Mouse (Mus musculus) neural tube, embryonic 12.5 days (tissue): ENCODE data around the gene Tmem132b. TPM values are rescaled to one million over a fixed set of nuclear protein-coding genes. Genes with fewer than 3 reads are reported as not detected.
A peak's percentile ranks its signal among the peaks of the same experiment; 100 is the strongest.

ENCODE experiments used
- ATAC-seq: fragments of 200-750 bp; cut with Nextera tagmentation; 2 replicates; pipeline ENCODE4 v1.8.0; 2017; ENCODE audit warnings: low read depth, mild to moderate bottlenecking, moderate TSS enrichment, moderate library complexity; ENCODE audit not compliant: low FRiP score
- H3K27ac ChIP-seq: fragments of 300-500 bp; sonication (generic); 2 replicates; pipeline ENCODE4 v1.5.1; 2016
- H3K27me3 ChIP-seq: fragments of 300-500 bp; sonication (generic); replicated peaks from 2 replicates; pipeline ENCODE4 v1.6.1; 2016; ENCODE audit warnings: mild to moderate bottlenecking
- H3K36me3 ChIP-seq: fragments of 300-500 bp; sonication (generic); 2 replicates; pipeline ENCODE4 v1.6.1; 2016; ENCODE audit warnings: mild to moderate bottlenecking
- H3K4me1 ChIP-seq: fragments of 300-500 bp; sonication (generic); 2 replicates; pipeline ENCODE4 v1.6.1; 2016
- H3K4me2 ChIP-seq: fragments of 300-500 bp; sonication (generic); replicated peaks from 2 replicates; pipeline ENCODE4 v1.6.1; 2016; ENCODE audit warnings: mild to moderate bottlenecking
- H3K4me3 ChIP-seq: fragments of 300-500 bp; sonication (generic); 2 replicates; pipeline ENCODE4 v1.5.1; 2016
- H3K9ac ChIP-seq: fragments of 300-500 bp; sonication (generic); 2 replicates; pipeline ENCODE4 v1.6.1; 2016; ENCODE audit warnings: mild to moderate bottlenecking
- H3K9me3 ChIP-seq: fragments of 300-500 bp; sonication (generic); 2 replicates; pipeline ENCODE4 v1.6.1; 2016; ENCODE audit warnings: mild to moderate bottlenecking
- WGBS: fragments of 180-500 bp; shearing (Covaris S2); methylation state at CpG from one replicate; pipeline ENCODE4 v1.1.7; 2016; 5-methylcytosine and 5-hydroxymethylcytosine counted together
- polyA plus RNA-seq: library from polyadenylated mRNA; unstranded; fragments of >200 nt; fragmentation: Nextera tagmentation; extraction: Ambion mirVana; gene quantifications from 2 replicates; pipeline ENCODE4 v1.2.1, GENCODE M21; 2016

Tmem132b gene
- polyA plus RNA-seq, 1 experiment from 2014 or later: 3.1 TPM

DNA sequence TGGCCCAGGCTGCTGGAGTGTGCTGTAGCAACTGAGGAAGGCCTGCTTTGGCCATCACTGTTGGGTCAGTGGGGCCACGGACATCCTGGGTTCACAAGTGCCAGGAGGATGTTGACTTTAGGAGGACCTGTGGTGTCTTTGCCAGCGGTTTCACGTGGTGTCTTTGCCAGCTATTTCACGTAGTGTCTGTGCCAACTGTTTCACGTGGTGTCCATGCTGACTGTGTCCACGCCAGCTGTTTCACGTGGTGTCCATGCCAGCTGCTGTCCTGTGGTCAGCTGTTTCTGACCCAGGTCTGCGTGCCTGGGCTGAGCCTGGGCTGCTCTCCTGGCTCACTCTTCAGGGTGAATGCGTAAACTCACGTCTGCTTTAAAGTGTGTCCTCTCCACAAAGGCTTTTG lies 35.9 kb upstream of the Tmem132b start:
- WGBS: 89% methylated on average over 10 of the region's 10 CpGs
- no peak for ATAC-seq

DNA sequence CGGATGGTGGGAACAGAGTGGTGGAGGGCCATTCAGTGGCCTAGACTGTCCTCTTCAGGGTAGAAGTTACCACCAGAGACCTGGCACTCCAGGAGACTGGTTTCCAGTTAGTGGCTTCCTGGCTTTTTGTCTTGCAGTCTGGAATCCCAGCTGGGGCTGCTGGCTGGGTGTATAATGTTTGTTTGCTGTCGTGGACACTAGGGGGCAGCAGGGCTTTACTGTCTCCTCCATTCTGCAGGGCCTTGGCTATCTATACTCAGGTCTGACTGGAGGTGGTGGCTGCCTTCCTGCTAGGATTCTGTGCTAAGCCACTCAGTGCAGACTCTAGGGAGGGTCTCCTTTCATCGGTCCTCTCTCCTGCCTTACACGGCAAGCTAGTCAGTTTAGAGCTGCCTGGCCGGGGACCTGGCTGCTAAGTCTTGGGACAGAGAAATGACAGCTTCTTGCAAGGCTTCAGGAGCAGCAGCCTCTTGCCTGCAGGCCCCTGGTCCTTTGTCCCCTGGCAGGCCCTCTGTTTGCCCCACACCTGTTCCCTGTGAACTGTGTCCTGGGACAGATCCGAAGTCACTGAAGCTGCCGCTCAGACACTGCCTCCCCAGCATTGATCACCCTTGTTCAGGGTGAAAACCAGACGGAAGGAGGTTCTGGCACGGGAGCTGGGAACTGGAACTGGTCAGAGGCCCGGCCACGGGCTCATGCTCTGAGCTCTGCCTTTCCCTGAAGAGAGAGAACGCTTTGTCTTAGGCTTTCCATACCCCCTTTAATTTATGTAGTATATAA lies 33.6 kb upstream of the Tmem132b start:
- Histone ChIP-seq H3K27me3 (no peaks in the 10 kb centered on the region), H3K4me1 (no peaks in the 10 kb centered on the region), H3K27ac (no peak overlapping the region), H3K4me3 (no peak overlapping the region), H3K9me3 (no peaks in the 10 kb centered on the region), H3K9ac (no peak overlapping the region), H3K36me3 (peaks cover 31% of the 10 kb centered on the region), H3K4me2 (no peak overlapping the region)
- WGBS: 74% methylated on average over 12 of the region's 12 CpGs
- ATAC-seq: 0 out of 2 replicates have a peak, but pooled peaks have one; percentile 58

More for the DNA sequence above, 35.9 kb upstream of the Tmem132b start:
- H3K9me3 ChIP-seq: no peaks in the 10 kb centered on the region
- H3K27me3 ChIP-seq: no peaks in the 10 kb centered on the region
- H3K9ac ChIP-seq: no peak overlapping the region
- no peak overlapping the region for H3K4me3 ChIP-seq
- no peaks in the 10 kb centered on the region for H3K4me1 ChIP-seq
- no peak overlapping the region for H3K4me2 ChIP-seq
- peaks cover 46% of the 10 kb centered on the region for H3K36me3 ChIP-seq
- no peak overlapping the region for H3K27ac ChIP-seq

DNA sequence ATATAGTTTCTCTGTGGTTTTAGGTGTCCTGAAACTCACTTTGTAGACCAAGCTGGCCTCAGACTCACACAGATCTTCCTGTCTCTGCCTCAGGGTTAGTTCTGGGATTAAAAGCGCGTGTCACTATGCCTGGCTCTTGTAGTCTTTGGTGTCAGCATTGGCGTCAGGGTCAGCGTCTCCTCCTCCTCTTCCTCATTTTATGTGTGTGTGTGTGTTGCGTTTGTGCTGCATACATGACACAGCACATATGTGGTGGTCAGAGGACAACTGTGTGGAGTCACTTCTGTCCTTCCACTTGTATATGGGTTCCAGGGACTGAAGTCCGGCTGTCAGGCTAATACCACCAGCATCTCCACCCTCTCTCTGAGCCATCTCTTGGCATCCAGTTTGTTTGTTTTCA lies 30.1 kb upstream of the Tmem132b start:
- Histone ChIP-seq H3K27ac (no peak overlapping the region), H3K36me3 (peaks cover 30% of the 10 kb centered on the region), H3K4me3 (no peak overlapping the region), H3K4me1 (0 out of 2 replicates have a peak, but pooled peaks cover 7% of the 10 kb centered on the region), H3K27me3 (no peaks in the 10 kb centered on the region), H3K9ac (no peak overlapping the region), H3K9me3 (no peaks in the 10 kb centered on the region), H3K4me2 (no peak overlapping the region)
- ATAC-seq: no peak
- 95% methylated on average over 6 of the region's 6 CpGs for WGBS

DNA sequence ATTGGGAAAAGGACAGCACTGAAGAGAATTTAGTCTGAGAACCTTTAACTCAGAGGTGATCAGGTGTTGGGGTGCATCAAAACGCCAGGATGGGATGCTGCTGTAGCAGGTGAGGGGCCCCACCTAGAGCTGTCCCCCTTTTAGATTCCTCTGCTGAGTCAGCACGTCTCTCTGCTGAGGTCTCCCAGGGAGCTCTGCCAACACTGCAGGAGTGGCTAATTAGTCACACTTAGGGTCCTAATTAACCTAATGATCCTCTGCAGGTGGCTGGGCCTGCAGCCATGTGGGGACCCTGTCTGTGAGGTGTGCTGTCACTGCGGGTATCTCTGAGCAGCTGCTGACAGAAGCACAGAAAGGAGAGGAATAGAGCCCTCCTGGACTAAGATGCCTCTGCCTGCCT lies 29.4 kb upstream of the Tmem132b start:
- 38% methylated on average over 3 of the region's 3 CpGs for WGBS
- no peaks in the 10 kb centered on the region for H3K27me3 ChIP-seq
- H3K4me3 ChIP-seq: no peak overlapping the region
- 0 out of 2 replicates have a peak, but pooled peaks cover 7% of the 10 kb centered on the region for H3K4me1 ChIP-seq
- no peaks in the 10 kb centered on the region for H3K9me3 ChIP-seq
- H3K27ac ChIP-seq: no peak overlapping the region
- H3K4me2 ChIP-seq: no peak overlapping the region
- H3K36me3 ChIP-seq: peaks cover 32% of the 10 kb centered on the region
- H3K9ac ChIP-seq: no peak overlapping the region
- no peak for ATAC-seq

DNA sequence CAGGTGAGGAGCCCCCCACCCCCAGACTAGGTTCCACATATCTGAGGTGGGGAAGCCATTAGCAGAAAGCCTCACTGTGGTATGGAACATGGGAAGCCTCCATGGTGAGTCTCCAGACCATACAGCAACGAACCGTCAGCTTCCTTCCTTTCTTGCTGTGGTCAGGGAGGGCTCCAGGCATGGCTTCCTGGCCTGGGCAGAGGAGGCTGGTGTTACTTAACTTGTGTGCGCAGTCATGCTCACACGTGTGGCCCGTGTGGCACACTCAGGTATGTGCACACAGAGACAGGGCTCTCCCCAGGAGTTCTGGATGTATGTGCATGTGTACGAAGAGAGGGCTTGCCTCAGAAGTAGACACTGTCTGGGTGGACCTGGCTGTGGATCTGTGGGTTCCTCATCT lies 27.9 kb upstream of the Tmem132b start:
- WGBS: 92% methylated on average over 6 of the region's 6 CpGs
- Histone ChIP-seq H3K9me3 (no peaks in the 10 kb centered on the region), H3K36me3 (peaks cover 43% of the 10 kb centered on the region)

DNA sequence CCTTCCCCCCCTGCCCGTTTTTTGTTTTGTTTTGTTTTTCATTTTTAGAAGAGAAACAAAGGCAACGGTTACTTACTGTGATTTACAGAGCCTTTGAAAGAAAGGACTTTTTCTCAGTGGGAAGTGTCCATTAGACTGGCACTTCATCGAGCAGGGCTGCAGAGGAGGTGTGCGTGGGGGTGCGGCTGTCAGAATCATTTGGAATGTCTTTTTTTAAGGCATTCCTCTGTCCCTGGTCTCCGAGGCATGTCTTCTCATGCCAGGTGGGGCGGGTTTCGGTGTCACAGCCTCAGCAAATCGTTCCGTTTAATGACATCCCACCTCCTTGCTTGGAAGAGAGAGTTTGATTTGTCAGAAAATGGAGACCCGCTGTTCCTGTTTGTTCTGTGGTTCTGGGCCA lies 26.9 kb upstream of the Tmem132b start:
- 0 out of 2 replicates have a peak, but pooled peaks cover 7% of the 10 kb centered on the region for H3K4me1 ChIP-seq
- no peaks in the 10 kb centered on the region for H3K27me3 ChIP-seq
- 67% methylated on average over 11 of the region's 11 CpGs for WGBS
- peaks cover 54% of the 10 kb centered on the region for H3K36me3 ChIP-seq
- no peak overlapping the region for H3K9ac ChIP-seq
- no peak for ATAC-seq
- no peak overlapping the region for H3K27ac ChIP-seq
- no peaks in the 10 kb centered on the region for H3K9me3 ChIP-seq
- no peak overlapping the region for H3K4me3 ChIP-seq
- H3K4me2 ChIP-seq: no peak overlapping the region

More for the DNA sequence above, 27.9 kb upstream of the Tmem132b start:
- no peaks in the 10 kb centered on the region for H3K27me3 ChIP-seq
- H3K9ac ChIP-seq: no peak overlapping the region
- H3K4me3 ChIP-seq: no peak overlapping the region
- H3K4me1 ChIP-seq: 0 out of 2 replicates have a peak, but pooled peaks cover 7% of the 10 kb centered on the region
- no peak for ATAC-seq
- no peak overlapping the region for H3K4me2 ChIP-seq
- no peak overlapping the region for H3K27ac ChIP-seq

DNA sequence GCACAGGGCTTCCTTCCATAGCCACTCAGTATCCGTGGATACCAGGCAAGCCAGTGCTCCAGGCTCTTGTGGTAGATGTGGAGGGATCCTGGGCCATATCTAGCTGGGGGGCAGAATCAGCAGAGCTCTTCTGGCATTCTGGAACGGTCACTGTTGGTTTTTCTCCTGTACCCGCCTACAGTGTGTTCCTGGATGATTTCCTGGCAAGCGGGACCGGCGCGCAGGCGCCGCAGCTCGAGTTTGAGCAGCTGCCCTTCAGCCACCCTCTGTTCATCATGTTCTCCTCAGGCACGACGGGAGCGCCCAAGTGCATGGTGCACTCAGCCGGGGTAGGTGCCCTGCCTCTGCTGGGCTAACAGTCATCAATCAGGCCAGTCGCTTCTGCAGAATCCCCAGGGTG lies 25.6 kb upstream of the Tmem132b start:
- Histone ChIP-seq H3K27me3 (no peaks in the 10 kb centered on the region), H3K4me2 (0 out of 2 replicates have a peak overlapping the region, but pooled peaks have one; percentile 9), H3K9me3 (no peaks in the 10 kb centered on the region), H3K27ac (no peak overlapping the region), H3K9ac (no peak overlapping the region), H3K4me3 (no peak overlapping the region), H3K36me3 (peaks cover 57% of the 10 kb centered on the region), H3K4me1 (0 out of 2 replicates have a peak, but pooled peaks cover 7% of the 10 kb centered on the region)
- 61% methylated on average over 15 of the region's 15 CpGs for WGBS
- ATAC-seq: peak; percentile 16; the same call in 1 of the 2 replicates

DNA sequence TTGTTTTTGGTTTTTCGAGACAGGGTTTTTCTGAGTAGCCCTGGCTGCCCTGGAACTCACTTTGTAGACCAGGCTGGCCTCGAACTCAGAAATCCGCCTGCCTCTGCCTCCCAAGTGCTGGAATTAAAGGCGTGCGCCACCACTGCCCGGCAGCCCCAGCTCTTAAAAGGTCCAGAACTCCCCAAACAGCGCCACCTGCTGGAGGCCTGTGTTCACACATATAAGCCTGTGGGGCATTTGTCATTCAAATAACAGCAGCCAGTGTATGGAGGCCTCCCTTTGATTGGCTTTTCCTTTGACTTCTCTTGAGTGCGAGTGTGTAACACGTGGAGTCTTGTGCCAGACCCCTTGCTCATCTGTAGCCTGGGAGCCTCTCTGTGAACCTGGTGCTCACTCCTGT lies 24.0 kb upstream of the Tmem132b start:
- H3K4me3 ChIP-seq: no peak overlapping the region
- H3K27ac ChIP-seq: no peak overlapping the region
- H3K36me3 ChIP-seq: peaks cover 72% of the 10 kb centered on the region
- 0 out of 2 replicates have a peak, but pooled peaks cover 7% of the 10 kb centered on the region for H3K4me1 ChIP-seq
- no peak overlapping the region for H3K9ac ChIP-seq
- 91% methylated on average over 9 of the region's 9 CpGs for WGBS
- H3K27me3 ChIP-seq: no peaks in the 10 kb centered on the region
- no peaks in the 10 kb centered on the region for H3K9me3 ChIP-seq
- no peak for ATAC-seq
- H3K4me2 ChIP-seq: no peak overlapping the region

DNA sequence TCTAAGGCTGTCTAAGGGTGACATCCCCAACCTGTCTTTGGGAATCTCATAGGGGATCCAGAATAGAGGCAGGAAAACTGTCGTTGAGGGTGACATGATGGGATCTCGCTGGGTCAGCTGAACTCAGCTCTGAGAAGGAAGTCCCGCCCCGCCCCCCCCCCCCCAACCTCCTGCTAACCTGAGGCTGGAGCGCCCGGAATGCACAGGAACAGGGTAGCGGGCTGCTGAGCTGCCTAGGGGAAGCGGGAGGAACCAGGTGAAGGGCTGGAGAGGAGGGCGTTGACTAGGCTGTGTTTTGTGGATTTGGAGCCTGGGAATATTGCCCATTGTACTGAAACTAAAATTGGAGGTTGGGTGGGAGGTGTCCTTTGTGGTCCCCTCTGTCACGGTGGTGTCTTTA lies 23.6 kb upstream of the Tmem132b start:
- no peak overlapping the region for H3K9ac ChIP-seq
- H3K4me2 ChIP-seq: no peak overlapping the region
- H3K4me1 ChIP-seq: 0 out of 2 replicates have a peak, but pooled peaks cover 7% of the 10 kb centered on the region
- no peak overlapping the region for H3K27ac ChIP-seq
- H3K4me3 ChIP-seq: no peak overlapping the region
- H3K27me3 ChIP-seq: no peaks in the 10 kb centered on the region
- no peaks in the 10 kb centered on the region for H3K9me3 ChIP-seq
- ATAC-seq: no peak
- 94% methylated on average over 10 of the region's 10 CpGs for WGBS
- peaks cover 76% of the 10 kb centered on the region for H3K36me3 ChIP-seq

DNA sequence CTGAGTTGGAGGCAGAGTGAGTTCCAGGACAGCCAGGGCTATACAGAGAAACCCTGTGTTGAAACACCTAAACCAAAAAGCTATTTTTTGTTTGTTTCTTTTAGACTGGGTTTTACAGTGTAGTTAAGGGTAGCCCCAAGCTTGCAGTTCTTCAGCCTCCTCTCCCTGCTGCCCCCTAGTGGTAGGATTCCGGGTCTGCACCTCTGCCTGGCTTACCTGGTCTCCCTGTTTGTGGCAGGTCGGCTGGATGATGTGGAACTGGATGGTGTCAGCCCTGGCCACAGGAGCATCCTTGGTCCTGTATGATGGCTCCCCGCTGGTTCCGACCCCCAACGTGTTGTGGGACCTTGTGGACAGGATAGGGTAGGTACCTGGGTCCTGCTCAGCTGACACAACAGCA lies 22.0 kb upstream of the Tmem132b start:
- peaks cover 77% of the 10 kb centered on the region for H3K36me3 ChIP-seq

DNA sequence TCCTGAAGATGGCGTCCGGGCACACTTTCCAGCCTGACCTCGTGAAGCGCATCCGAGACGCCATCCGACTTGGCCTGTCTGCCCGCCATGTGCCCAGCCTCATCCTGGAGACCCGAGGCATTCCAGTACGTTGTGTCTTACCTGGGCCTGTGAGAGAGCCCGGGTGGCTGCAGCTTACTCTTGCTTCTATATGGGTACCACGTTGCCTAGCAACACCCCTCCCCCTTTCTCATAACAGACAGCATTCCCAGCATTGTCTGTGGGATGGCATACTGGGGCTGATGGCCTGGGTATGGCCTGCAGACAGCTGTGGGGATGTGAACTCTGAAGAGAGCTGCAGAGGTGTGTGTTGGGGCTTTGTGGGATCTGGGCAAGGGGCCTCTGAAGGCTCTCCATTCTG lies 16.6 kb upstream of the Tmem132b start:
- no peak overlapping the region for H3K27ac ChIP-seq
- no peak overlapping the region for H3K9ac ChIP-seq
- peaks cover 4% of the 10 kb centered on the region; the same call in 1 of the 2 replicates for H3K4me1 ChIP-seq
- WGBS: 89% methylated on average over 12 of the region's 12 CpGs
- H3K27me3 ChIP-seq: no peaks in the 10 kb centered on the region
- no peak overlapping the region for H3K4me2 ChIP-seq
- H3K36me3 ChIP-seq: peaks cover 75% of the 10 kb centered on the region
- H3K4me3 ChIP-seq: no peak overlapping the region
- no peak for ATAC-seq
- no peaks in the 10 kb centered on the region for H3K9me3 ChIP-seq

More for the DNA sequence above, 22.0 kb upstream of the Tmem132b start:
- no peak overlapping the region for H3K27ac ChIP-seq
- WGBS: 47% methylated on average over 5 of the region's 5 CpGs
- H3K9ac ChIP-seq: no peak overlapping the region
- no peak for ATAC-seq
- no peaks in the 10 kb centered on the region for H3K27me3 ChIP-seq
- 0 out of 2 replicates have a peak, but pooled peaks cover 7% of the 10 kb centered on the region for H3K4me1 ChIP-seq
- H3K4me2 ChIP-seq: no peak overlapping the region
- no peak overlapping the region for H3K4me3 ChIP-seq
- H3K9me3 ChIP-seq: no peaks in the 10 kb centered on the region

DNA sequence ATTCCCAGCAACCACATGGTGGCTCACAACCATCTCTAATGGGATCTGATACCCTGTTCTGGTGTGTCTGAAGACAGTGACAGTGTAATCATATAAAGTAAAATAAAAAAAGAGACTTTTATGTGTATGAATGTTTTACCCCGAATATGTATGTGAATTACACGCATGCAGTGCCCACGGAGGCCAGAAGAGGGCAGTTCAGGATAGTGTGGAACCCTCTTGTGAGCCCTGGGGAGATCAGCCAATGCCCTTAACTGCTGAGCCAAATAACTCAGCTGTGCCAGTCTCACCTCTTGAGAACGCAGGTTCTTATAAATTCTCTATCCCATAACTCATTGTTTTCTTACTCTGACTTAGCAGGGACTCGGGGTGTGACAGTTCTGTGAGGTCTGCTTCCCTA lies 12.9 kb upstream of the Tmem132b start:
- Histone ChIP-seq H3K4me3 (no peak overlapping the region), H3K36me3 (peaks cover 42% of the 10 kb centered on the region), H3K4me2 (no peak overlapping the region), H3K27ac (no peak overlapping the region), H3K9ac (no peak overlapping the region), H3K27me3 (no peaks in the 10 kb centered on the region), H3K9me3 (no peaks in the 10 kb centered on the region), H3K4me1 (peaks cover 4% of the 10 kb centered on the region; the same call in 1 of the 2 replicates)
- ATAC-seq: no peak
- 62% methylated on average over 5 of the region's 5 CpGs for WGBS
